In the genomic region with DNA sequence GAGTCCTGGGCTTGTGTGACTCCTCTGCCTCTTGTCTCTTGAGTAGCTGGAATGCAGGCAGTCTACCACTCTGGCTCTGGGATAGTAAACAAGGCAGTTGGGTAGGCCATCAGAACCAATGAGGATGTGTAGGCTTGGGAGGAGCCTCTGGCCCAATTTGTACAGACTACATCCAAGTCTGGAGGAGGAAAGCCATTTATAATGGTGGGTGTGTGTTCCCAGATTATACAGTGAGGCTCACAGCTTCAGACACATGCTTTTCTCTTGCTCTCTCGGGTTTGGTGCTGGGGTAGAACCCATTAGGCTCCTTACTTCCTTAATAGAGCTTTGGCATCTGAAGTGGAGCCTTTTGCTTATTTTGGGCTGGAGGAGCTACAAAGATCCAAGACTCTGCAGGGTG, we compare ENCODE assay signal across 26 mouse cellular contexts.
"Had no signal": no experiment of that assay in that cellular context is flagged by ENCODE, and none has a peak within 500 bp of the region (broad histone marks: within the 10 kb centered on the region; RNA-seq: fewer than 3 reads in every experiment).

No protein-coding gene starts in this region.

- H3K27ac ChIP-seq: heart, adult 2 months; heart, embryonic 13.5 days; heart, embryonic 15.5 days; hindbrain, embryonic 13.5 days; hindbrain, embryonic 15.5 days; hindbrain, postnatal 0 days; kidney, embryonic 15.5 days; kidney, postnatal 0 days; limb, embryonic 10.5 days; limb, embryonic 12.5 days; liver, embryonic 12.5 days; liver, embryonic 14.5 days had no signal

- DNase-seq: gastrocnemius, postnatal 14 days; gastrocnemius, postnatal 36 days; heart, adult 11 months; heart, adult 2 months; heart, postnatal 14 days; heart, postnatal 36 days; kidney, adult 11 months; kidney, adult 2 months; kidney, adult 9 months; kidney, postnatal 14 days; kidney, postnatal 36 days; layer of hippocampus, adult 9-11 months; layer of hippocampus, postnatal 36 days had no signal

- H3K27me3 ChIP-seq: heart, embryonic 13.5 days; heart, embryonic 15.5 days; hindbrain, embryonic 13.5 days; hindbrain, embryonic 15.5 days; kidney, embryonic 15.5 days; limb, embryonic 12.5 days; liver, embryonic 12.5 days had no signal

- ATAC-seq: hindbrain, postnatal 0 days; intestine, embryonic 16.5 days; liver, embryonic 12.5 days had no signal

- H3K4me3 ChIP-seq: heart, adult 2 months; heart, embryonic 13.5 days; heart, embryonic 15.5 days; hindbrain, embryonic 13.5 days; hindbrain, embryonic 15.5 days; kidney, embryonic 15.5 days; limb, embryonic 10.5 days; limb, embryonic 12.5 days; liver, embryonic 12.5 days had no signal

- H3K9ac ChIP-seq: heart, embryonic 13.5 days; heart, embryonic 15.5 days; hindbrain, embryonic 13.5 days; hindbrain, embryonic 15.5 days; kidney, embryonic 15.5 days; limb, embryonic 12.5 days; liver, embryonic 12.5 days; liver, embryonic 14.5 days had no signal

- H3K9me3 ChIP-seq: heart, embryonic 13.5 days; heart, embryonic 15.5 days; hindbrain, embryonic 13.5 days; hindbrain, embryonic 15.5 days; kidney, embryonic 15.5 days; limb, embryonic 10.5 days; limb, embryonic 12.5 days; liver, embryonic 12.5 days had no signal

- H3K4me1 ChIP-seq: heart, embryonic 13.5 days; heart, embryonic 15.5 days; kidney, embryonic 15.5 days; limb, embryonic 10.5 days; limb, embryonic 12.5 days had no signal

- H3K4me2 ChIP-seq: heart, embryonic 11.5 days; heart, embryonic 13.5 days; heart, embryonic 15.5 days; hindbrain, embryonic 13.5 days; hindbrain, embryonic 15.5 days; kidney, embryonic 15.5 days; limb, embryonic 12.5 days; liver, embryonic 12.5 days had no signal
